ENCODE assay signal across 8 mouse cellular contexts in genomic region chr6:51173620-51174442, GRCm38 (mm10).
DNase-seq lines count a peak whose midpoint lies in the region; ATAC-seq and TF ChIP-seq lines count a peak whose summit lies in the region.

No protein-coding gene starts in this region.

- no peak overlapping the region for H3K27ac ChIP-seq in kidney, adult 2 months (ENCODE audit: insufficient read depth, low read depth, low read length)
- no peak overlapping the region for H3K27ac ChIP-seq in forebrain, embryonic 11.5 days (ENCODE audit: low read depth, low read length)
- peak overlapping the region; percentile 57 for H3K27ac ChIP-seq in neural tube, embryonic 12.5 days

- H3K9ac ChIP-seq in forebrain, embryonic 11.5 days (ENCODE audit: low read length): no peak overlapping the region
- peak overlapping the region; percentile 44; the same call in 1 of the 2 replicates for H3K9ac ChIP-seq in neural tube, embryonic 12.5 days

- H3K4me2 ChIP-seq in forebrain, embryonic 11.5 days (ENCODE audit: low read depth, low read length, severe bottlenecking): peak overlapping the region; percentile 44
- H3K4me2 ChIP-seq in neural tube, embryonic 12.5 days (replicated peaks): peak overlapping the region; percentile 74

- H3K4me1 ChIP-seq in kidney, adult 2 months (ENCODE audit: control insufficient read depth, insufficient read depth, low read length): no peaks in the 10 kb centered on the region; the same call in 1 of the 2 replicates
- peaks cover 5% of the 10 kb centered on the region for H3K4me1 ChIP-seq in forebrain, embryonic 11.5 days (replicated peaks; ENCODE audit: control insufficient read depth, insufficient read depth, low read length)
- H3K4me1 ChIP-seq in neural tube, embryonic 12.5 days: peaks cover 26% of the 10 kb centered on the region

- TF ChIP-seq POLR2A in kidney, adult 2 months (IDR thresholded peaks at IDR 0.05; ENCODE audit: low read depth, low read length): no peak

- no peak for DNase-seq in kidney, adult 2 months
- DNase-seq in kidney, postnatal 25 days: no peak
- no peak for DNase-seq in forebrain, embryonic 11.5 days (ENCODE audit: low spot score)
- DNase-seq in kidney, postnatal 14 days: peak; percentile 18
- DNase-seq in gastrocnemius, postnatal 14 days: no peak
- DNase-seq in layer of hippocampus, postnatal 36 days: no peak

- peak overlapping the region; percentile 17; the same call in 1 of the 2 replicates for H3K4me3 ChIP-seq in kidney, adult 2 months (ENCODE audit: insufficient read depth, low read depth, low read length)
- no peak overlapping the region for H3K4me3 ChIP-seq in forebrain, embryonic 11.5 days (ENCODE audit: low read depth, low read length)
- peak overlapping the region; percentile 20 for H3K4me3 ChIP-seq in neural tube, embryonic 12.5 days

- no peaks in the 10 kb centered on the region for H3K9me3 ChIP-seq in forebrain, embryonic 11.5 days (ENCODE audit: control insufficient read depth, low read length)
- no peaks in the 10 kb centered on the region for H3K9me3 ChIP-seq in neural tube, embryonic 12.5 days

- H3K27me3 ChIP-seq in kidney, adult 2 months (replicated peaks; ENCODE audit: control insufficient read depth, insufficient read depth, low read length): peaks cover 15% of the 10 kb centered on the region
- H3K27me3 ChIP-seq in forebrain, embryonic 11.5 days (ENCODE audit: control insufficient read depth, insufficient read depth, low read length): peaks cover 60% of the 10 kb centered on the region
- H3K27me3 ChIP-seq in neural tube, embryonic 12.5 days (replicated peaks): peaks cover 29% of the 10 kb centered on the region

- intact Hi-C loops in gastrocnemius, postnatal 14 days (cut with DNase I; ENCODE audit: low total_unique reads): loop anchor here (5.0 kb wide), 1 partner anchor 1053 kb away; no protein-coding TSS in a partner anchor

- WGBS in kidney, adult 2 months: 26% methylated on average over 28 of the region's 28 CpGs
- WGBS in forebrain, embryonic 11.5 days: 1% methylated on average over 28 of the region's 28 CpGs
- WGBS in neural tube, embryonic 12.5 days: under 1% methylated on average over 28 of the region's 28 CpGs

- no peaks in the 10 kb centered on the region for H3K36me3 ChIP-seq in kidney, adult 2 months (ENCODE audit: control insufficient read depth, insufficient read depth, low read length)
- no peaks in the 10 kb centered on the region for H3K36me3 ChIP-seq in forebrain, embryonic 11.5 days (ENCODE audit: control insufficient read depth, insufficient read depth, low read length)
- no peaks in the 10 kb centered on the region for H3K36me3 ChIP-seq in neural tube, embryonic 12.5 days

- no peak for TF ChIP-seq CTCF in kidney, adult 2 months (conservative IDR thresholded peaks at IDR 0.05; ENCODE audit: insufficient read depth, insufficient read length, low read depth, low read length)

- no peak for ATAC-seq in forebrain, embryonic 11.5 days (replicated peaks; ENCODE audit: low FRiP score)
- no peak for ATAC-seq in neural tube, embryonic 12.5 days (ENCODE audit: low FRiP score, low read depth)
- ATAC-seq in monocyte, adult 5-6 weeks (replicated peaks; ENCODE audit: insufficient number of reproducible peaks, low FRiP score, low TSS enrichment, poor library complexity, severe bottlenecking): no peak
